ENCODE assay signal across 17 mouse cellular contexts in genomic region chr15:60554587-60554986, GRCm38 (mm10).
"Had no signal": no experiment of that assay in that cellular context is flagged by ENCODE, and none has a peak within 500 bp of the region (broad histone marks: within the 10 kb centered on the region; RNA-seq: fewer than 3 reads in every experiment).

No protein-coding gene starts in this region.

- H3K36me3 ChIP-seq: midbrain, embryonic 10.5 days; midbrain, embryonic 12.5 days; neural tube, embryonic 13.5 days; neural tube, embryonic 15.5 days had no signal

- H3K4me1 ChIP-seq: midbrain, embryonic 12.5 days; neural tube, embryonic 13.5 days; neural tube, embryonic 15.5 days had no signal

- H3K9me3 ChIP-seq: midbrain, embryonic 10.5 days; midbrain, embryonic 12.5 days; neural tube, embryonic 13.5 days; neural tube, embryonic 15.5 days had no signal

- H3K27me3 ChIP-seq: midbrain, embryonic 12.5 days; neural tube, embryonic 13.5 days; neural tube, embryonic 15.5 days had no signal

- H3K27ac ChIP-seq: midbrain, embryonic 10.5 days; midbrain, embryonic 12.5 days; neural tube, embryonic 13.5 days; neural tube, embryonic 15.5 days had no signal

- H3K9ac ChIP-seq: lung, embryonic 14.5 days; midbrain, embryonic 12.5 days; neural tube, embryonic 13.5 days; neural tube, embryonic 15.5 days had no signal

- H3K4me3 ChIP-seq: midbrain, embryonic 10.5 days; midbrain, embryonic 12.5 days; neural tube, embryonic 13.5 days; neural tube, embryonic 15.5 days had no signal

- DNase-seq: lung, adult 18-20 months; lung, embryonic 14.5 days; lung, postnatal 10 days; lung, postnatal 4 days; midbrain, embryonic 14.5 days; retina, postnatal 1 day; right cerebral cortex, adult 18-20 months; right cerebral cortex, postnatal 25 days; right cerebral cortex, postnatal 4 days; spleen, adult 18-20 months; thymus, adult 18-20 months; thymus, postnatal 14 days; thymus, postnatal 36 days had no signal
